Mouse (Mus musculus) kidney, postnatal 0 days (tissue): ENCODE results near the gene Ptprk. TPM values are rescaled to one million over a fixed set of nuclear protein-coding genes. Genes with fewer than 3 reads are reported as not detected.

Experiments used
- ATAC-seq: fragments of 200-750 bp; cut with Nextera tagmentation; replicated peaks from 2 replicates; pipeline ENCODE4 v1.8.0; 2017; ENCODE audit warnings: low read depth, moderate number of reproducible peaks, moderate TSS enrichment, moderate library complexity; ENCODE audit not compliant: low FRiP score
- DNase-seq: peaks from one replicate; pipeline ENCODE4 v3.0.0-alpha.2; 2016; ENCODE audit warnings: low spot score
- H3K27ac ChIP-seq: fragments of 300-500 bp; sonication (generic); 2 replicates; pipeline ENCODE4 v1.5.1; 2014; ENCODE audit warnings: mild to moderate bottlenecking
- H3K27me3 ChIP-seq: fragments of 300-500 bp; sonication (generic); 2 replicates; pipeline ENCODE4 v1.6.1; 2014; ENCODE audit warnings: low read length, mixed read lengths; ENCODE audit not compliant: insufficient read depth
- H3K36me3 ChIP-seq: fragments of 300-500 bp; sonication (generic); 2 replicates; pipeline ENCODE4 v1.6.1; 2014; ENCODE audit warnings: low read length, mixed read lengths; ENCODE audit not compliant: insufficient read depth
- H3K4me1 ChIP-seq: fragments of 300-500 bp; sonication (generic); replicated peaks from 2 replicates; pipeline ENCODE4 v1.6.1; 2014; ENCODE audit warnings: antibody characterized with exemption, low read length, mixed read lengths; ENCODE audit not compliant: insufficient read depth
- H3K4me2 ChIP-seq: fragments of 300-500 bp; sonication (generic); 2 replicates; pipeline ENCODE4 v1.6.1; 2014; ENCODE audit warnings: mild to moderate bottlenecking, low read length, moderate library complexity, mixed read lengths
- H3K4me3 ChIP-seq: fragments of 300-500 bp; sonication (generic); replicated peaks from 2 replicates; pipeline ENCODE4 v1.5.1; 2014; ENCODE audit warnings: low read depth, low read length
- H3K9ac ChIP-seq: fragments of 300-500 bp; sonication (generic); 2 replicates; pipeline ENCODE4 v1.6.1; 2014; ENCODE audit warnings: low read depth, low read length
- H3K9me3 ChIP-seq: fragments of 300-500 bp; sonication (generic); replicated peaks from 2 replicates; pipeline ENCODE4 v1.6.1; 2016; ENCODE audit warnings: low read length, inconsistent platforms, mixed read lengths
- CTCF ChIP-seq: IDR thresholded peaks from 2 replicates; pipeline ENCODE4 v1.5.1; 2016; ENCODE audit warnings: antibody characterized with exemption, low read depth, mild to moderate bottlenecking, moderate library complexity
- WGBS: fragments of 180-500 bp; shearing (Covaris S2); extraction: QIAGEN DNeasy Blood & Tissue Kit; methylation state at CpG from one replicate; pipeline ENCODE4 v1.1.7; 2014; 5-methylcytosine and 5-hydroxymethylcytosine counted together
- polyA plus RNA-seq: library from polyadenylated mRNA; unstranded; fragments of >200 nt; fragmentation: Nextera tagmentation; extraction: Ambion mirVana; gene quantifications from 2 replicates; pipeline ENCODE4 v1.2.1, GENCODE M21; 2015

Ptprk gene
- polyA plus RNA-seq, 1 experiment from 2014 or later, result 24.5 TPM

DNA sequence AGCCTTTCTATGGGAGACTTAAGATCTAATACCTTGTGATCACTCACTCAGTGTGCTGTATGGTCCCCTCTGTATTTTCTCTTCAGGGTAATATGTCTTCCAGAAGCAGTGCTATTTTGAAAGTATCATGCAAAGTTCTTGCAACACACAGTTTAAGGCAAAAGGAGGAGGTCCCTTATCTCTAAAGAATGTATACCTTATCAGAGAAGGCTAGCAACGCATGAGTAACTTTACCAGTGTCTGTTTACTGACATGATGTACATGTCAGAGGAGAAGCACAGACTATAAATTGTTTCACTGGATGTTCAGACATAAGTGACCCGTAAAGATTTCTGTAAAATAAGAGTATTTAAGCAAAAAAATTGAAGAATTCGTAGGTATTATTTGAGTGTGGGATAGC is 516.2 kb downstream of the Ptprk start:
- no peaks in the 10 kb centered on the region for H3K4me1 ChIP-seq

GRCm38 (mm10) chr10:28593566-28594292 is 519.1 kb downstream of the Ptprk start:
- no peak for TF ChIP-seq CTCF
- no peaks in the 10 kb centered on the region for H3K27me3 ChIP-seq
- H3K4me3 ChIP-seq, result no peak overlapping the region
- H3K9me3 ChIP-seq, result no peaks in the 10 kb centered on the region
- H3K36me3 ChIP-seq, result 0 out of 2 replicates have a peak, but pooled peaks cover 2% of the 10 kb centered on the region
- DNase-seq (peak; percentile 10), ATAC-seq (no peak)
- no peak overlapping the region for H3K4me2 ChIP-seq
- no peak overlapping the region for H3K27ac ChIP-seq
- 64% methylated on average over 3 of the region's 4 CpGs for WGBS
- no peaks in the 10 kb centered on the region for H3K4me1 ChIP-seq
- H3K9ac ChIP-seq, result no peak overlapping the region

More for the DNA sequence above, 516.2 kb downstream of the Ptprk start:
- no peaks in the 10 kb centered on the region for H3K27me3 ChIP-seq
- no peak overlapping the region for H3K4me3 ChIP-seq
- ATAC-seq (no peak), DNase-seq (no peak)
- no peak overlapping the region for H3K9ac ChIP-seq
- WGBS, result 82% methylated on average over 3 of the region's 3 CpGs
- no peak for TF ChIP-seq CTCF
- H3K27ac ChIP-seq, result no peak overlapping the region
- no peaks in the 10 kb centered on the region for H3K36me3 ChIP-seq
- H3K9me3 ChIP-seq, result no peaks in the 10 kb centered on the region
- H3K4me2 ChIP-seq, result no peak overlapping the region

- Histone ChIP-seq H3K27ac (no peak overlapping the region), H3K36me3 (0 out of 2 replicates have a peak, but pooled peaks cover 2% of the 10 kb centered on the region), H3K4me3 (no peak overlapping the region), H3K4me1 (no peaks in the 10 kb centered on the region), H3K4me2 (no peak overlapping the region), H3K9ac (no peak overlapping the region), H3K9me3 (no peaks in the 10 kb centered on the region), H3K27me3 (no peaks in the 10 kb centered on the region)
- ATAC-seq (no peak), DNase-seq (no peak)
- 91% methylated on average over 3 of the region's 3 CpGs for WGBS
- no peak for TF ChIP-seq CTCF
Measured at GRCm38 (mm10) chr10:28596897-28597296, 522.3 kb downstream of the Ptprk start.

DNA sequence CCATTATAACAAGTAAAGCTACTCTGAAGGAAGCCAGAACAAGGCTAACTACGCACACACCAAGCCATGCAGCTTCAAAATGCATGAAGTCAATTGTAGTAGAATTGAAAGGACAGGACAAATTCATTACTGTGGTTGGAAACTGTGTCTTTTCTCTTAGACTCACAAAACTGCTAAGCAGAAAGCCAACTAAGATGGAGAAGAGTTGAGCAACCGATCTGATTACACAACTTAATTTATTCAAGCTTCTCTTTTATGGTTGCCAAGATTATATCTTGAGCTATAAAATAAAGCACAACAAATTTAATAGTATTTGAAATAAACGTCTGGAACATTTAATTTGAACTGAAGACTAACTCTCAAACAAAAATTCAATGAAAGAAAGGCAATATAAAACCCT is 534.5 kb downstream of the Ptprk start:
- ATAC-seq (no peak), DNase-seq (peak; percentile 32)
- no peak overlapping the region for H3K4me2 ChIP-seq
- H3K4me3 ChIP-seq, result no peak overlapping the region
- WGBS, result 63% methylated on average over 3 of the region's 3 CpGs
- no peaks in the 10 kb centered on the region for H3K27me3 ChIP-seq
- no peak for TF ChIP-seq CTCF
- no peak overlapping the region for H3K9ac ChIP-seq
- H3K36me3 ChIP-seq, result no peaks in the 10 kb centered on the region
- no peaks in the 10 kb centered on the region for H3K9me3 ChIP-seq
- H3K4me1 ChIP-seq, result no peaks in the 10 kb centered on the region
- no peak overlapping the region for H3K27ac ChIP-seq

GRCm38 (mm10) chr10:28614396-28614795 is 539.8 kb downstream of the Ptprk start:
- Histone ChIP-seq H3K27ac (no peak overlapping the region), H3K4me1 (no peaks in the 10 kb centered on the region), H3K9ac (no peak overlapping the region), H3K27me3 (no peaks in the 10 kb centered on the region), H3K4me2 (no peak overlapping the region), H3K4me3 (no peak overlapping the region), H3K36me3 (no peaks in the 10 kb centered on the region), H3K9me3 (no peaks in the 10 kb centered on the region)
- 83% methylated on average over 2 of the region's 2 CpGs for WGBS
- DNase-seq (peak; percentile 59), ATAC-seq (no peak)
- TF ChIP-seq CTCF, result no peak

- TF ChIP-seq CTCF, result no peak
- H3K9ac ChIP-seq, result no peak overlapping the region
- H3K4me1 ChIP-seq, result no peaks in the 10 kb centered on the region
- H3K27me3 ChIP-seq, result no peaks in the 10 kb centered on the region
- H3K36me3 ChIP-seq, result no peaks in the 10 kb centered on the region
- 95% methylated on average over 7 of the region's 7 CpGs for WGBS
- no peak for ATAC-seq
- H3K4me3 ChIP-seq, result no peak overlapping the region
- no peak overlapping the region for H3K27ac ChIP-seq
- no peaks in the 10 kb centered on the region for H3K9me3 ChIP-seq
- no peak for DNase-seq
- H3K4me2 ChIP-seq, result no peak overlapping the region
Measured at GRCm38 (mm10) chr10:28617203-28617602, 542.6 kb downstream of the Ptprk start.
